Mouse (Mus musculus): ENCODE measurements at regions not wholly inside any gene's neighbourhood (a gene's known extent, or its start where the extent isn't known, plus 50 kb on each side); places are given as distances from the start of the nearest gene placed in this dataset.
"Not testable (repeated sequence)": the region's sequence is repeated elsewhere in the genome, so short reads cannot be mapped to it uniquely, and the experiment has no call there.

DNA sequence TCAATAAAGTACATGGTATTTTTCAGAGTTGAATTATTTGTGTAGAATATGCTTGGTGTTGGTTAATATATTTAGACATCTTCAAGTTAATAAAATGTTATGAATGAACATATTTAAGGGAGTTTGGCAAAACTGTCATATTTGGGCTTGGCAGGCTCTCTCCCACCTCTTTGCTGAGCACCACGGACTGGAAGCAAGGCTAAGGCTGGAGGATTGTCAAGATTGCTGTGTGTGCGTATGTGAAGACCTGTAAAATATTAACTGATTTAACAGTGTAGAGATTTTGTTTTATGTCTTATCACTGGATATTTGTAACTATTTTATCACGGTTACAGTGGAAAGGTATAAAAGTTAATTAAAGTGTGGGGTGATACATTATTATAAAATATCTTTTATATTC is 363.3 kb downstream of the Casp12 start:
- H3K27ac ChIP-seq (ENCODE audit: insufficient read depth, low read length), result no peak overlapping the region
- TF ChIP-seq CTCF (IDR thresholded peaks at IDR 0.05; ENCODE audit: borderline replicate concordance, insufficient read depth, low read length) (no peak), POLR2A (IDR thresholded peaks at IDR 0.05; ENCODE audit: low read depth, low read length) (no peak)
- no peaks in the 10 kb centered on the region for H3K4me1 ChIP-seq (ENCODE audit: control insufficient read depth, insufficient read depth, low read length)
- H3K4me3 ChIP-seq (ENCODE audit: insufficient read depth, low read length), result no peak overlapping the region

DNA sequence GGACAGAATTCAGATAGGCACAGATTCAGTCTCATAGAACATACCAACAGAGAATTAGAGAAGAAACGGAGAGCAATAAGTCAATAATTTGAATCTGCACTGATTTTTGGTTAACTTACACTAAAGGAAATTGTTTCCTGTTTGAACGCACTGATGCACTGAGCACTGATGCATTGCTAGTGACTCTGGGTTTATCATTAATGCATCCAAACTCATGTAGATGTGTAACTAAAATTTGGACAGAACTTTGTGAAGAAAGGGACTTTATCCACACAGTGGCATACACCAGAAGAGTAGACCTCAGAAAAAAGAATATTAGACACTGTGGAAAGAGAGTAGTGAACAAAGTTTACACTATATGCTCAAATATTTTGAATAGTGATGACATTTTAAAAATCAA is 364.2 kb downstream of the Casp12 start:
- Histone ChIP-seq H3K4me1 (ENCODE audit: control insufficient read depth, insufficient read depth, low read length) (no peaks in the 10 kb centered on the region), H3K4me3 (ENCODE audit: insufficient read depth, low read length) (no peak overlapping the region), H3K27ac (ENCODE audit: insufficient read depth, low read length) (no peak overlapping the region)
- TF ChIP-seq POLR2A (IDR thresholded peaks at IDR 0.05; ENCODE audit: low read depth, low read length) (no peak), CTCF (IDR thresholded peaks at IDR 0.05; ENCODE audit: borderline replicate concordance, insufficient read depth, low read length) (no peak)

DNA sequence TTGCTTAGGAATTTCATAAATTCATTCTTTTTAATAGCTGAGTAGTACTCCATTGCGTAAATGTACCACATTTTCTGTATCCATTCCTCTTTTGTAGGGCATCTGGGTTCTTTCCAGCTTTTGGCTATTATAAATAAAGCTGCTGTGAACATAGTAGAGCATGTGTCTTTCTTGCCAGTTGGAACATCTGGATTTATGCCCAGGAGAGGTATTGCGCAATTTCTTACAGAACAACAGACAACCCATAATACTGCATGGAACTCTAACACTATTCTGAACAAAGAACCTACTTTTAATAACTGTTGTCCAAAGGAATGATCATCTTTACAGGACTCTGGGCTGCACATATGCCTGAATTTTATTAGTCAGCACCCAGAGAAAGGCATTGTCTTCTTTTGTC is 373.4 kb downstream of the Casp12 start:
- not testable (repeated sequence) for H3K4me1 ChIP-seq (ENCODE audit: control insufficient read depth, insufficient read depth, low read length); H3K4me3 ChIP-seq (ENCODE audit: insufficient read depth, low read length)

DNA sequence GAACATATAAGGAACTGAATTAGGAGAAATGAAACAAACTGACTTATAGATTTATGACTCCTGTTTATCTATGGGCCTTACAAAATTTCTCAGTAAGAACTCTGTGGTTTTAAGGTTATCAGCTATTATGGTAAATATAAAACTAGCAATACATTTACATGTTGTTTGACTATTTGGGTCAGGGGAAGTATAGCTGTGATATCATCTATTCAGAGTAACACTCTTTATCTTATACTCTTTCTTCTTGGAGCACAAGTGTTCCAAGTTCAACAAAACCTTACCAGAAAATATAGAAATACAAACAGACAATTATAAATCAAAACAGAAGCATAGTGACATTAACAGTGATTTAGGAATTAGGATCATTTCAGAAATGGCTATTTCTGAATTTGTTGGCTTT is 383.6 kb downstream of the Casp12 start:
- no peak overlapping the region for H3K27ac ChIP-seq (ENCODE audit: insufficient read depth, low read length)
- TF ChIP-seq CTCF (IDR thresholded peaks at IDR 0.05; ENCODE audit: borderline replicate concordance, insufficient read depth, low read length) (no peak), POLR2A (IDR thresholded peaks at IDR 0.05; ENCODE audit: low read depth, low read length) (no peak)

More for the DNA sequence above, 373.4 kb downstream of the Casp12 start:
- not testable (repeated sequence) for H3K27ac ChIP-seq (ENCODE audit: insufficient read depth, low read length)

DNA sequence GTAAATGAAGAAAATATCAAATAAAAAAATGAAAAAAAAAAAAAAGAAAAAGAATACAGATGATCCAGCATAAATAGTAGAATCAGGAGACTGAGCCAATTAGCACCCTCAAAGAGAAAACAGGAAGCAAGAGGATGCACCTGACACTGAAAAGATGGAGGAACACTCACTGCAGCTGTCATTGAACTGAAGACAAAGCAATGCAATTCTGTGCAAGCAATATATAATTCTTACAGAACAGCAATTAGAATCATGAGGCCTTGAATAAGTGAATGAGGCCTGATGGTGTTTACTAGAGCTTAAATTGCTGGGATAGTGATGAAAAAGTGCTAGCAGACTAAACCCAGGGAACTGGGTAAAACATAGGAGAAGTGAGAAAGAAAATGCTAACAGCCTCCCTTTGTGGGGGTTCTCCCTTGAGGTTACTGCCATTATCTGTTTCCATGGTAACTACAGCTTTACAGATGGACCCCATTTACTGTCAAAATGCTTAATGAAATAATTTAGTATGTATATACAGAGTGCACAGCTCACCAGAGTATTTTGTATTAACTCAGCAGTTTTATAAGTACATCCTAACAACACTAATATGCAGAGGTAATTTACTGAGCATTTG is 407.6 kb downstream of the Casp12 start:
- no peak overlapping the region for H3K4me3 ChIP-seq (ENCODE audit: insufficient read depth, low read length)
- no peak for TF ChIP-seq CTCF (IDR thresholded peaks at IDR 0.05; ENCODE audit: borderline replicate concordance, insufficient read depth, low read length)
- no peak for TF ChIP-seq POLR2A (IDR thresholded peaks at IDR 0.05; ENCODE audit: low read depth, low read length)
- H3K27ac ChIP-seq (ENCODE audit: insufficient read depth, low read length), result no peak overlapping the region
- H3K4me1 ChIP-seq (ENCODE audit: control insufficient read depth, insufficient read depth, low read length), result no peaks in the 10 kb centered on the region

More for the DNA sequence above, 383.6 kb downstream of the Casp12 start:
- no peaks in the 10 kb centered on the region for H3K4me1 ChIP-seq (ENCODE audit: control insufficient read depth, insufficient read depth, low read length)
- H3K4me3 ChIP-seq (ENCODE audit: insufficient read depth, low read length), result no peak overlapping the region

DNA sequence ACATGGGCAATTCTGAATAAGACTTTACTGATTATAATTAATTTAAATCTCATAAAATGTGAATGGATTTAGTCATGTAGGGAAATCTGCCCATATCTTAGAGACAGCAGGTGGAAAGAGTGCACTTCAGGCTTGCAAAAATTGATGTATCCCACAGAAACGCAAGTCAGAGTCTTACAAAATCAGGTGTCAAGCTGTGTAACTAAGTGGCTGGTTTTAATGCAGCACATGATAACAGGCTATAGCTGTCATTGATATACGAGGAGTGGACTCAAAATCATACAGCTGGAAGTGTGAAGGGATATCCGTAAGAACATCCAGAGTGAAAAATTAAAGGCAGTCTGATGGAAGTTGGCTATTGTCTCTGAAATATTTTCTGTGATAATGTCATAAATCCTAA is 408.6 kb downstream of the Casp12 start:
- no peak overlapping the region for H3K4me3 ChIP-seq (ENCODE audit: insufficient read depth, low read length)
- no peaks in the 10 kb centered on the region for H3K4me1 ChIP-seq (ENCODE audit: control insufficient read depth, insufficient read depth, low read length)
- no peak overlapping the region for H3K27ac ChIP-seq (ENCODE audit: insufficient read depth, low read length)
- TF ChIP-seq CTCF (IDR thresholded peaks at IDR 0.05; ENCODE audit: borderline replicate concordance, insufficient read depth, low read length), result no peak
- no peak for TF ChIP-seq POLR2A (IDR thresholded peaks at IDR 0.05; ENCODE audit: low read depth, low read length)

DNA sequence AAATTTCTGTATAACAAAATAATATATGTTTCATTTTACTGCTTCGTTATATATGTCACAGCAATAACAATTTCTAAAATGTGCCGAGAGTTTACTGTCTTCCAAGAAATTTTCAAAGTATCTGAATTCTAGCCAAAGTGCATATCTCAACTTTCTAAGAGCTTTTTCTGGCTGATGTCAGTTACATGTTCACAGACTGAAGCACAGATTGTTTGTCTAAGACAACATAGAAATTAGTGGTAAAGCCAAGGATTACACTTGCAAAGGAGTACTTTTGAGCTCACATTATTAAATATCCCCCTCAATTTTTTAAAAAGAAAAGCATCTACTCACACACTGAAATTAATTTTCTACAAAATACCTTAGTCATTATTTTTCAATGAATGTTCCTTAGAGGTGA is 407.2 kb upstream of the Pdgfd start:
- Histone ChIP-seq H3K27ac (ENCODE audit: insufficient read depth, low read length) (no peak overlapping the region), H3K4me3 (ENCODE audit: insufficient read depth, low read length) (no peak overlapping the region), H3K4me1 (ENCODE audit: control insufficient read depth, insufficient read depth, low read length) (no peaks in the 10 kb centered on the region)
- TF ChIP-seq POLR2A (IDR thresholded peaks at IDR 0.05; ENCODE audit: low read depth, low read length) (no peak), CTCF (IDR thresholded peaks at IDR 0.05; ENCODE audit: borderline replicate concordance, insufficient read depth, low read length) (no peak)

DNA sequence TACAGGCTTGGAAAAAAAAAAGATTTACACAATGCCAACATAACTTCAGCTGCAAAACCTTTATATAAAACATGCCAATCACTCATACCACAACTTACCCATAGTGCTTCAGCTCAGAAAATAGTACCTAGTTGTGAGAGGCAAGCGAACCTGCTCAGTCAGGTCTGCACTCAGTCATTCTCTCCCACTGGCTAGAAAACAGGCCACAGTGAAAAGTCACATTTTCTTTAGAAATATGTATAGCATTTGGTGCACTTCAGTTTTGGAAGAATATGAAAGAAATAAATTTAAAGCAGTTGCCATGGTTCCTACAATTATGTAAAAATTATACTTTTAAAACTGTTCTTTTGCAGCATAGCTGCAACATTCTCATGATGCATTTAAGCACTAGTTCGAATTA is 398.5 kb upstream of the Pdgfd start:
- TF ChIP-seq CTCF (IDR thresholded peaks at IDR 0.05; ENCODE audit: borderline replicate concordance, insufficient read depth, low read length) (no peak), POLR2A (IDR thresholded peaks at IDR 0.05; ENCODE audit: low read depth, low read length) (no peak)
- H3K27ac ChIP-seq (ENCODE audit: insufficient read depth, low read length), result no peak overlapping the region

DNA sequence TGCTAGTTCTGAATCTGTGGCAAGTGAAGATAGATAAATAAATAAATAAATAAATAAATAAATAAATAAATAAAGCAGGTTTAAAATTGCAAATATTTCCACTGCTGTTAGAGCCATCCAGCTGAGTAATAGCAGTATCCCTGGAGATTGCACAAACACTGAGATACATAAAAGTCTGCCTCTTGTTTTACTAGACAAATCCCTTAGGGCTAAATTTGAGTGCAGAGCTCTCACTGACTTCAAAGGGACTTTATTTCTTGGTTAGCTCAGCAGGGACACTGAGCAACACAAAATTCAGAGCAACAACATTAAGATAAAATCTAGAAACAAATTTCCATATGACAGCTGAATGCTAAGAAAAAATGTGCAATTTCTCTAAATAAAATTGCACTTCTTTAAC is 397.2 kb upstream of the Pdgfd start:
- TF ChIP-seq CTCF (IDR thresholded peaks at IDR 0.05; ENCODE audit: borderline replicate concordance, insufficient read depth, low read length) (no peak), POLR2A (IDR thresholded peaks at IDR 0.05; ENCODE audit: low read depth, low read length) (no peak)
- Histone ChIP-seq H3K4me1 (ENCODE audit: control insufficient read depth, insufficient read depth, low read length) (no peaks in the 10 kb centered on the region), H3K4me3 (ENCODE audit: insufficient read depth, low read length) (no peak overlapping the region), H3K27ac (ENCODE audit: insufficient read depth, low read length) (no peak overlapping the region)

More for the DNA sequence above, 398.5 kb upstream of the Pdgfd start:
- Histone ChIP-seq H3K4me1 (ENCODE audit: control insufficient read depth, insufficient read depth, low read length) (no peaks in the 10 kb centered on the region), H3K4me3 (ENCODE audit: insufficient read depth, low read length) (no peak overlapping the region)

Measured in embryonic fibroblast, embryonic 13.5 days (primary cell).